Mouse (Mus musculus) kidney, adult 2 months (tissue): Measurements from ENCODE around the gene Sim1. TPM values are rescaled to one million over a fixed set of nuclear protein-coding genes. Genes with fewer than 3 reads are reported as not detected.

Experiments used
- DNase-seq: peaks from one replicate; pipeline ENCODE4 v3.0.0; 2021
- H3K27ac ChIP-seq: fragments of 200-500 bp; 2 replicates; pipeline ENCODE4 v1.5.1; 2012; ENCODE audit warnings: low read depth, low read length, control low read depth, inconsistent platforms; ENCODE audit not compliant: insufficient read depth
- H3K27me3 ChIP-seq: fragments of 200-500 bp; replicated peaks from 2 replicates; pipeline ENCODE4 v1.6.1; 2012; ENCODE audit warnings: mild to moderate bottlenecking, moderate library complexity, low read length, inconsistent platforms; ENCODE audit not compliant: control insufficient read depth, insufficient read depth
- H3K36me3 ChIP-seq: fragments of 200-500 bp; 2 replicates; pipeline ENCODE4 v1.6.1; 2012; ENCODE audit warnings: mild to moderate bottlenecking, moderate library complexity, low read length, inconsistent platforms; ENCODE audit not compliant: control insufficient read depth, insufficient read depth
- H3K4me1 ChIP-seq: fragments of 200-500 bp; 2 replicates; pipeline ENCODE4 v1.6.1; 2011; ENCODE audit warnings: low read length; ENCODE audit not compliant: control insufficient read depth, insufficient read depth
- H3K4me3 ChIP-seq: fragments of 200-500 bp; 2 replicates; pipeline ENCODE4 v1.5.1; 2011; ENCODE audit warnings: mild to moderate bottlenecking, low read depth, low read length, control low read depth; ENCODE audit not compliant: insufficient read depth
- CTCF ChIP-seq: fragments of 200-500 bp; conservative IDR thresholded peaks from 2 replicates; pipeline ENCODE4 v1.5.1; 2011; ENCODE audit warnings: low read depth, mild to moderate bottlenecking, control low read depth, low read length, moderate library complexity, mixed read lengths; ENCODE audit not compliant: insufficient read depth, insufficient read length
- POLR2A ChIP-seq: fragments of 200-500 bp; IDR thresholded peaks from one replicate; pipeline ENCODE4 v1.6.1; 2011; ENCODE audit warnings: low read depth, low read length, control low read depth
- WGBS: fragments of 180-500 bp; shearing (Covaris S2); methylation state at CpG from one replicate; pipeline ENCODE4 v1.1.7; 2018; 5-methylcytosine and 5-hydroxymethylcytosine counted together
- polyA plus RNA-seq: library from polyadenylated mRNA; depleted of rRNA; stranded (reverse); fragments of >200 nt; gene quantifications from 2 replicates; pipeline ENCODE4 v1.2.3, GENCODE M21; 2012

The Sim1 gene
- polyA plus RNA-seq, 1 experiment = 4.2 TPM

- peak overlapping the region; percentile 45 for H3K4me3 ChIP-seq
- 0 out of 2 replicates have a peak, but pooled peaks cover 3% of the 10 kb centered on the region for H3K4me1 ChIP-seq
- H3K27ac ChIP-seq = peak overlapping the region; percentile 95
- TF ChIP-seq CTCF (no peak), POLR2A (peak; percentile 11)
- H3K36me3 ChIP-seq = no peaks in the 10 kb centered on the region; the same call in 1 of the 2 replicates
- WGBS = 3% methylated on average over 43 of the region's 43 CpGs
- DNase-seq = peak; percentile 92
- H3K27me3 ChIP-seq = peaks cover 3% of the 10 kb centered on the region; the same call in 1 of the 2 replicates
These were observed 8.5 kb downstream of the Sim1 start for GRCm38 (mm10) chr10:50902741-50903715.

GRCm38 (mm10) chr10:50903846-50904763 lies 9.6 kb downstream of the Sim1 start:
- no peaks in the 10 kb centered on the region; the same call in 1 of the 2 replicates for H3K36me3 ChIP-seq
- no peak for DNase-seq
- TF ChIP-seq POLR2A = no peak
- TF ChIP-seq CTCF = no peak
- peaks cover 3% of the 10 kb centered on the region; the same call in 1 of the 2 replicates for H3K27me3 ChIP-seq
- peak overlapping the region; percentile 21; the same call in 1 of the 2 replicates for H3K4me3 ChIP-seq
- H3K4me1 ChIP-seq = peaks cover 3% of the 10 kb centered on the region; the same call in 1 of the 2 replicates
- peak overlapping the region; percentile 80 for H3K27ac ChIP-seq
- 19% methylated on average over 26 of the region's 26 CpGs for WGBS

- DNase-seq = peak; percentile 26
- Histone ChIP-seq H3K4me3 (peak overlapping the region; percentile 21), H3K27ac (peak overlapping the region; percentile 80)
These were observed 10.5 kb downstream of the Sim1 start for GRCm38 (mm10) chr10:50904764-50905701.

GRCm38 (mm10) chr10:50910400-50910799 lies 15.8 kb downstream of the Sim1 start:
- Histone ChIP-seq H3K4me1 (peaks cover 4% of the 10 kb centered on the region), H3K4me3 (0 out of 2 replicates have a peak overlapping the region, but pooled peaks have one; percentile 6), H3K27me3 (no peaks in the 10 kb centered on the region; the same call in 1 of the 2 replicates), H3K27ac (peak overlapping the region; percentile 12; the same call in 1 of the 2 replicates), H3K36me3 (no peaks in the 10 kb centered on the region; the same call in 1 of the 2 replicates)
- no peak for TF ChIP-seq POLR2A
- TF ChIP-seq CTCF = no peak
- DNase-seq = no peak
- 25% methylated on average over 16 of the region's 16 CpGs for WGBS

More at GRCm38 (mm10) chr10:50904764-50905701, 10.5 kb downstream of the Sim1 start:
- H3K36me3 ChIP-seq = no peaks in the 10 kb centered on the region; the same call in 1 of the 2 replicates
- peaks cover 3% of the 10 kb centered on the region; the same call in 1 of the 2 replicates for H3K27me3 ChIP-seq
- TF ChIP-seq POLR2A (no peak), CTCF (no peak)
- H3K4me1 ChIP-seq = peaks cover 3% of the 10 kb centered on the region; the same call in 1 of the 2 replicates
- WGBS = 26% methylated on average over 29 of the region's 29 CpGs

GRCm38 (mm10) chr10:50910861-50911410 lies 16.4 kb downstream of the Sim1 start:
- Histone ChIP-seq H3K4me3 (no peak overlapping the region), H3K27ac (no peak overlapping the region), H3K4me1 (peaks cover 4% of the 10 kb centered on the region), H3K36me3 (no peaks in the 10 kb centered on the region; the same call in 1 of the 2 replicates), H3K27me3 (no peaks in the 10 kb centered on the region; the same call in 1 of the 2 replicates)
- DNase-seq = peak; percentile 50
- TF ChIP-seq POLR2A (no peak), CTCF (no peak)
- WGBS = 15% methylated on average over 12 of the region's 12 CpGs

- Histone ChIP-seq H3K36me3 (no peaks in the 10 kb centered on the region), H3K4me3 (no peak overlapping the region), H3K27ac (no peak overlapping the region), H3K4me1 (no peaks in the 10 kb centered on the region), H3K27me3 (no peaks in the 10 kb centered on the region; the same call in 1 of the 2 replicates)
- 52% methylated on average over 2 of the region's 2 CpGs for WGBS
- DNase-seq = no peak
- TF ChIP-seq POLR2A (no peak), CTCF (no peak)
These were observed 21.1 kb downstream of the Sim1 start for GRCm38 (mm10) chr10:50915607-50916006.
